Mouse (Mus musculus) neural tube, embryonic 10.5 days (tissue): ENCODE measurements around the gene Eif4enif1.
"Not testable (repeated sequence)": the region's sequence is repeated elsewhere in the genome, so short reads cannot be mapped to it uniquely, and the experiment has no call there.

ENCODE experiments used
- DNase-seq: peaks from one replicate; pipeline ENCODE4 v3.0.0-alpha.2; 2017; ENCODE audit warnings: low spot score; ENCODE audit errors: extremely low spot score

The Eif4enif1 gene

GRCm38 (mm10) chr11:3202231-3202701 lies at the start of gene Eif4enif1:
Gene Eif4enif1, plus strand, starts transcription at chr11:3202392.
- DNase-seq = peak; percentile 96

- peak; percentile 25 for DNase-seq
These were observed 48.4 kb upstream of the Eif4enif1 start for GRCm38 (mm10) chr11:3153666-3154397.

- DNase-seq = not testable (repeated sequence)
These were observed 45.2 kb upstream of the Eif4enif1 start for GRCm38 (mm10) chr11:3156991-3157390.

GRCm38 (mm10) chr11:3157996-3158395 lies 44.2 kb upstream of the Eif4enif1 start:
- DNase-seq = not testable (repeated sequence)

GRCm38 (mm10) chr11:3158800-3159199 lies 43.4 kb upstream of the Eif4enif1 start:
- DNase-seq = not testable (repeated sequence)

- DNase-seq = not testable (repeated sequence)
These were observed 40.8 kb upstream of the Eif4enif1 start for GRCm38 (mm10) chr11:3161370-3161769.

GRCm38 (mm10) chr11:3162236-3162897 lies 39.8 kb upstream of the Eif4enif1 start:
- DNase-seq = not testable (repeated sequence)

GRCm38 (mm10) chr11:3163122-3163521 lies 39.1 kb upstream of the Eif4enif1 start:
- DNase-seq = not testable (repeated sequence)

GRCm38 (mm10) chr11:3163661-3164060 lies 38.5 kb upstream of the Eif4enif1 start:
- DNase-seq = not testable (repeated sequence)

GRCm38 (mm10) chr11:3165210-3165782 lies 36.9 kb upstream of the Eif4enif1 start:
- not testable (repeated sequence) for DNase-seq

GRCm38 (mm10) chr11:3166321-3166720 lies 35.9 kb upstream of the Eif4enif1 start:
- not testable (repeated sequence) for DNase-seq

- DNase-seq = not testable (repeated sequence)
These were observed 35.1 kb upstream of the Eif4enif1 start for GRCm38 (mm10) chr11:3167129-3167528.

- DNase-seq = not testable (repeated sequence)
These were observed 34.6 kb upstream of the Eif4enif1 start for GRCm38 (mm10) chr11:3167571-3168001.

- not testable (repeated sequence) for DNase-seq
These were observed 33.1 kb upstream of the Eif4enif1 start for GRCm38 (mm10) chr11:3169042-3169441.

- not testable (repeated sequence) for DNase-seq
These were observed 30.3 kb upstream of the Eif4enif1 start for GRCm38 (mm10) chr11:3171931-3172330.

GRCm38 (mm10) chr11:3172526-3172925 lies 29.7 kb upstream of the Eif4enif1 start:
- not testable (repeated sequence) for DNase-seq

- DNase-seq = not testable (repeated sequence)
These were observed 28.5 kb upstream of the Eif4enif1 start for GRCm38 (mm10) chr11:3173425-3174318.

- not testable (repeated sequence) for DNase-seq
These were observed 23.0 kb upstream of the Eif4enif1 start for GRCm38 (mm10) chr11:3178968-3179725.

- DNase-seq = not testable (repeated sequence)
These were observed 22.5 kb upstream of the Eif4enif1 start for GRCm38 (mm10) chr11:3179726-3180092.

- not testable (repeated sequence) for DNase-seq
These were observed 21.6 kb upstream of the Eif4enif1 start for GRCm38 (mm10) chr11:3180510-3181160.
